Mouse (Mus musculus) forebrain, postnatal 0 days (tissue): ENCODE measurements around the gene Olfr654. TPM values are rescaled to one million over a fixed set of nuclear protein-coding genes. Genes with fewer than 3 reads are reported as not detected.

Experiments
- ATAC-seq: fragments of 200-750 bp; cut with Nextera tagmentation; 2 replicates; pipeline ENCODE4 v1.8.0; 2017; ENCODE audit warnings: mild to moderate bottlenecking, moderate library complexity
- DNase-seq: peaks from one replicate; pipeline ENCODE4 v3.0.0-alpha.2; 2015
- H3K27ac ChIP-seq: fragments of 300-500 bp; sonication (generic); 2 replicates; pipeline ENCODE4 v1.5.1; 2014; ENCODE audit warnings: low read depth, mild to moderate bottlenecking, antibody characterized with exemption, low read length, moderate library complexity, mixed read lengths
- H3K27me3 ChIP-seq: fragments of 300-500 bp; sonication (generic); 2 replicates; pipeline ENCODE4 v1.6.1; 2014; ENCODE audit warnings: mild to moderate bottlenecking, low read length, mixed read lengths; ENCODE audit not compliant: insufficient read depth
- H3K36me3 ChIP-seq: fragments of 300-500 bp; sonication (generic); 2 replicates; pipeline ENCODE4 v1.6.1; 2014; ENCODE audit warnings: mild to moderate bottlenecking, moderate library complexity; ENCODE audit not compliant: insufficient read depth
- H3K4me1 ChIP-seq: fragments of 300-500 bp; sonication (generic); 2 replicates; pipeline ENCODE4 v1.6.1; 2014; ENCODE audit warnings: antibody characterized with exemption; ENCODE audit not compliant: insufficient read depth
- H3K4me2 ChIP-seq: fragments of 300-500 bp; sonication (generic); 2 replicates; pipeline ENCODE4 v1.6.1; 2014; ENCODE audit warnings: low read depth, mild to moderate bottlenecking, moderate library complexity
- H3K4me3 ChIP-seq: fragments of 300-500 bp; sonication (generic); 2 replicates; pipeline ENCODE4 v1.5.1; 2014; ENCODE audit warnings: low read depth, low read length, mixed read lengths
- H3K9ac ChIP-seq: fragments of 300-500 bp; sonication (generic); 2 replicates; pipeline ENCODE4 v1.6.1; 2014; ENCODE audit warnings: mild to moderate bottlenecking
- H3K9me3 ChIP-seq: fragments of 300-500 bp; sonication (generic); 2 replicates; pipeline ENCODE4 v1.6.1; 2016; ENCODE audit warnings: low read length
- CTCF ChIP-seq: sonication (generic); IDR thresholded peaks from 2 replicates; pipeline ENCODE4 v1.5.1; 2016; ENCODE audit warnings: antibody characterized with exemption, control low read depth, low read depth
- WGBS: fragments of 180-500 bp; shearing (Covaris S2); extraction: QIAGEN DNeasy Blood & Tissue Kit; methylation state at CpG from one replicate; pipeline ENCODE4 v1.1.7; 2014; 5-methylcytosine and 5-hydroxymethylcytosine counted together
- polyA plus RNA-seq: library from polyadenylated mRNA; unstranded; fragments of >200 nt; fragmentation: Nextera tagmentation; extraction: Ambion mirVana; gene quantifications from 2 replicates; pipeline ENCODE4 v1.2.1, GENCODE M21; 2015
- total RNA-seq: library from RNA; depleted of rRNA; stranded (reverse); fragments of >200 nt; gene quantifications from 2 replicates; pipeline ENCODE4 v1.2.3, GENCODE M21; 2014; rRNA removed

Olfr654 gene
- total and polyA plus RNA-seq, 2 experiments from 2014 or later = 0.19 TPM; not detected in 1

GRCm38 (mm10) chr7:104588274-104588673, 1.4 kb downstream of the Olfr654 start:
- H3K9ac ChIP-seq = no peak overlapping the region
- 82% methylated on average over 5 of the region's 5 CpGs for WGBS
- H3K4me2 ChIP-seq = no peak overlapping the region
- no peak for TF ChIP-seq CTCF
- H3K36me3 ChIP-seq = no peaks in the 10 kb centered on the region
- H3K27ac ChIP-seq = no peak overlapping the region
- DNase-seq (no peak), ATAC-seq (no peak)
- H3K27me3 ChIP-seq = no peaks in the 10 kb centered on the region
- no peaks in the 10 kb centered on the region for H3K9me3 ChIP-seq
- H3K4me1 ChIP-seq = no peaks in the 10 kb centered on the region
- H3K4me3 ChIP-seq = no peak overlapping the region

GRCm38 (mm10) chr7:104601679-104602078, 14.9 kb downstream of the Olfr654 start, which contains the start of gene Olfr655:
Gene Olfr655 (minus strand): TSS chr7:104601779.
- no peaks in the 10 kb centered on the region for H3K4me1 ChIP-seq
- H3K9ac ChIP-seq = no peak within 1 kb of the TSS
- H3K4me2 ChIP-seq = no peak within 1 kb of the TSS
- no peak within 1 kb of the TSS for H3K27ac ChIP-seq
- ATAC-seq = no peak
- WGBS = 88% methylated on average over 2 of the region's 2 CpGs
- H3K9me3 ChIP-seq = no peaks in the 10 kb centered on the region
- no peak within 1 kb of the TSS for H3K4me3 ChIP-seq
- TF ChIP-seq CTCF = no peak
- no peak for DNase-seq
- H3K36me3 ChIP-seq = no peaks in the 10 kb centered on the region
- H3K27me3 ChIP-seq = no peaks in the 10 kb centered on the region

- no peaks in the 10 kb centered on the region for H3K27me3 ChIP-seq
- no peak overlapping the region for H3K27ac ChIP-seq
- DNase-seq = no peak
- no peak for ATAC-seq
- no peak overlapping the region for H3K4me2 ChIP-seq
- 2% methylated on average over 3 of the region's 3 CpGs for WGBS
- H3K4me3 ChIP-seq = no peak overlapping the region
- TF ChIP-seq CTCF = peak; percentile 55
- no peak overlapping the region for H3K9ac ChIP-seq
- H3K36me3 ChIP-seq = no peaks in the 10 kb centered on the region
- H3K4me1 ChIP-seq = no peaks in the 10 kb centered on the region
- H3K9me3 ChIP-seq = no peaks in the 10 kb centered on the region
These were observed 16.3 kb downstream of the Olfr654 start for GRCm38 (mm10) chr7:104603173-104603572.

GRCm38 (mm10) chr7:104604727-104605126, 17.9 kb downstream of the Olfr654 start:
- no peak overlapping the region for H3K9ac ChIP-seq
- no peak overlapping the region for H3K27ac ChIP-seq
- no peak for TF ChIP-seq CTCF
- no peak for ATAC-seq
- no peak overlapping the region for H3K4me3 ChIP-seq
- no peaks in the 10 kb centered on the region for H3K36me3 ChIP-seq
- no peak for DNase-seq
- H3K4me2 ChIP-seq = no peak overlapping the region
- no peaks in the 10 kb centered on the region for H3K27me3 ChIP-seq
- no peaks in the 10 kb centered on the region for H3K9me3 ChIP-seq
- no peaks in the 10 kb centered on the region for H3K4me1 ChIP-seq

DNA sequence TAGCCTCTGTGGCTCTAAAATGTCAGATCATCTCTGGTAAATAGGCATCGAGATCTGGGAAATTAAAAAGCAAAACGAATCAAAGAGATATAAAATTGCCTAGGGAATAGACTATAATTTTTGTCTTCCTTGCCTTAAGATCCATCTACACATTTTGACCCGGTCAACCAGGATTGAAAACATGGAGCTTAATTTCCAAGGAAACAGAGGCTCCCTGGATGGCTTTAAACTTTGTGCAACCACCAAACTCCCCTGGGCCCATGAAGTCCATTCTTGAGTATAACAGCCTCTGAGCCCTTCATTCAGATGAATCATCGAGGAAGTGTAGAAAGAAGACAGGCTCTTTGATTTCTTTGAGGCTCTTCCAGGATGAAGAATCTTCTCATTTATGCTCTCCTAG, 26.8 kb downstream of the Olfr654 start, which contains the start of gene Olfr656:
Olfr656 (plus strand) TSS at position 301 of the 400 bp plus-strand sequence.
- DNase-seq (no peak), ATAC-seq (no peak)
- no peak within 1 kb of the TSS for H3K27ac ChIP-seq
- H3K36me3 ChIP-seq = no peaks in the 10 kb centered on the region
- no peak within 1 kb of the TSS for H3K9ac ChIP-seq
- WGBS = 74% methylated on average over 4 of the region's 4 CpGs
- H3K4me3 ChIP-seq = no peak within 1 kb of the TSS
- H3K9me3 ChIP-seq = no peaks in the 10 kb centered on the region
- TF ChIP-seq CTCF = no peak
- no peak within 1 kb of the TSS for H3K4me2 ChIP-seq
- no peaks in the 10 kb centered on the region for H3K27me3 ChIP-seq
- H3K4me1 ChIP-seq = no peaks in the 10 kb centered on the region

DNA sequence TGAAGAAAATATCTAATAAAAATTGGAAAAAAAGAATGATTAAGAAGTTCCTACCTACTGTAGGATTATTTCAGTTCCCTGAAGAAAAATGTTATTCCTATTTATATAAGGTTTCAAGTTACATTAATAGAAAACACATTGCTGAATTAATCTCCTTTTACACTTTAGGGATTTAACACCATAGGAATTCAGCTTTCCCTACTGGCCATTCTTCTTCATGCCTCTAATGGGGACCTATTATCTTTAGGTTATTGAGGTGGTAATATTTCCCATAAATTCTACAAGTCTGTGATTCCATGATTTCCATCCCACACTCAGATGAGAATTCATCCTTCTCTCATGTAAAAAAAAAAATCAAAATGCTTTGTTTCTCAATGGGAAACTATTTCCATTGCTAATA, 37.7 kb downstream of the Olfr654 start, which contains the start of gene Olfr657:
Olfr657 (plus strand) TSS at position 301 of the 400 bp plus-strand sequence.
- Histone ChIP-seq H3K9ac (no peak within 1 kb of the TSS), H3K36me3 (no peaks in the 10 kb centered on the region), H3K4me3 (no peak within 1 kb of the TSS), H3K4me1 (no peaks in the 10 kb centered on the region), H3K27me3 (no peaks in the 10 kb centered on the region), H3K9me3 (no peaks in the 10 kb centered on the region), H3K4me2 (no peak within 1 kb of the TSS), H3K27ac (no peak within 1 kb of the TSS)
- ATAC-seq (no peak), DNase-seq (no peak)
- no peak for TF ChIP-seq CTCF

Other genes with a start within 250 kb of the Olfr654 start
- gene Trim12c, start 233.7 kb upstream of the Olfr654 start, total RNA-seq = 2.1 and 3.0 TPM in 2 replicates
- 0.39 and 0.68 TPM in 2 replicates for gene Trim12c, start 233.7 kb upstream of the Olfr654 start, polyA plus RNA-seq
- 0.10 TPM in 1 of 2 replicates, not detected in the other for gene Trim30b, start 217.1 kb upstream of the Olfr654 start, total RNA-seq
- gene Trim30b, start 217.1 kb upstream of the Olfr654 start, polyA plus RNA-seq = 0.04 and 0.13 TPM in 2 replicates
- gene Trim30c, start 186.2 kb upstream of the Olfr654 start, total RNA-seq = not detected in 2 replicates
- gene Trim30c, start 186.2 kb upstream of the Olfr654 start, polyA plus RNA-seq = not detected in 2 replicates
- 0.62 and 2.4 TPM in 2 replicates for gene Trim30a, start 121.8 kb upstream of the Olfr654 start, total RNA-seq
- 0.55 and 0.76 TPM in 2 replicates for gene Trim30a, start 121.8 kb upstream of the Olfr654 start, polyA plus RNA-seq
- 1.2 and 1.5 TPM in 2 replicates for gene Trim30d, start 79.2 kb upstream of the Olfr654 start, total RNA-seq
- gene Trim30d, start 79.2 kb upstream of the Olfr654 start, polyA plus RNA-seq = 0.59 and 0.74 TPM in 2 replicates
- not detected in 2 replicates for gene Olfr651, start 36.9 kb upstream of the Olfr654 start, total RNA-seq
- gene Olfr651, start 36.9 kb upstream of the Olfr654 start, polyA plus RNA-seq = not detected in 2 replicates
- gene Olfr652, start 26.1 kb upstream of the Olfr654 start, total RNA-seq = not detected in 2 replicates
- gene Olfr652, start 26.1 kb upstream of the Olfr654 start, polyA plus RNA-seq = not detected in 2 replicates
- not detected in 2 replicates for gene Olfr653, start 9.7 kb upstream of the Olfr654 start, total RNA-seq
- gene Olfr653, start 9.7 kb upstream of the Olfr654 start, polyA plus RNA-seq = not detected in 2 replicates
- 0.38 TPM in 1 of 2 replicates, not detected in the other for gene Olfr655, start 14.8 kb downstream of the Olfr654 start, total RNA-seq
- gene Olfr655, start 14.8 kb downstream of the Olfr654 start, polyA plus RNA-seq = not detected in 2 replicates
- gene Olfr656, start 26.9 kb downstream of the Olfr654 start, total RNA-seq = not detected in 2 replicates
- not detected in 2 replicates for gene Olfr656, start 26.9 kb downstream of the Olfr654 start, polyA plus RNA-seq
- gene Olfr657, start 37.8 kb downstream of the Olfr654 start, total RNA-seq = not detected in 2 replicates
- gene Olfr657, start 37.8 kb downstream of the Olfr654 start, polyA plus RNA-seq = not detected in 2 replicates
- 0.14 and 0.62 TPM in 2 replicates for gene Olfr658, start 60.3 kb downstream of the Olfr654 start, total RNA-seq
- gene Olfr658, start 60.3 kb downstream of the Olfr654 start, polyA plus RNA-seq = 0.08 and 0.23 TPM in 2 replicates
- gene Olfr659, start 79.7 kb downstream of the Olfr654 start, total RNA-seq = not detected in 2 replicates
- not detected in 2 replicates for gene Olfr659, start 79.7 kb downstream of the Olfr654 start, polyA plus RNA-seq
- not detected in 2 replicates for gene Olfr661, start 99.5 kb downstream of the Olfr654 start, total RNA-seq
- gene Olfr661, start 99.5 kb downstream of the Olfr654 start, polyA plus RNA-seq = not detected in 2 replicates
- not detected in 2 replicates for gene Usp17le, start 190.4 kb downstream of the Olfr654 start, total RNA-seq
- not detected in 2 replicates for gene Usp17le, start 190.4 kb downstream of the Olfr654 start, polyA plus RNA-seq